Mouse (Mus musculus) G1E (cell line): Measurements from ENCODE around the gene Alg1. TPM values are rescaled to one million over a fixed set of nuclear protein-coding genes. Genes with fewer than 3 reads are reported as not detected.

ENCODE experiments used
- ATAC-seq: 2 replicates; pipeline ENCODE4 v1.8.0; 2016; ENCODE audit warnings: mild to moderate bottlenecking; ENCODE audit not compliant: insufficient number of reproducible peaks, poor library complexity, low FRiP score, severe bottlenecking; ENCODE audit errors: extremely low read depth
- DNase-seq: peaks from one replicate; pipeline ENCODE4 v3.0.0; 2012; ENCODE audit warnings: low spot score
- H3K27me3 ChIP-seq: 2 replicates; pipeline ENCODE4 v1.6.1; 2012; ENCODE audit warnings: mild to moderate bottlenecking, low read length, inconsistent platforms; ENCODE audit not compliant: insufficient read depth
- H3K36me3 ChIP-seq: replicated peaks from 2 replicates; pipeline ENCODE3; 2012; ENCODE audit warnings: mild to moderate bottlenecking, inconsistent platforms
- H3K4me1 ChIP-seq: 2 replicates; pipeline ENCODE4 v1.6.1; 2012; ENCODE audit warnings: low read depth, low read length, inconsistent platforms, mixed read lengths; ENCODE audit not compliant: insufficient read depth
- H3K4me3 ChIP-seq: 2 replicates; pipeline ENCODE4 v1.5.1; 2012; ENCODE audit warnings: low read depth, mild to moderate bottlenecking, inconsistent platforms, low read length, moderate library complexity, mixed read lengths
- H3K9me3 ChIP-seq: replicated peaks from 2 replicates; pipeline ENCODE4 v1.6.1; 2012; ENCODE audit warnings: inconsistent platforms
- CTCF ChIP-seq: IDR thresholded peaks from 2 replicates; pipeline ENCODE4 v1.5.1; 2012; ENCODE audit warnings: low read depth, low read length, inconsistent platforms, mixed read lengths
- GATA1 ChIP-seq: IDR thresholded peaks from 2 replicates; pipeline ENCODE4 v1.6.1; 2012; ENCODE audit warnings: borderline replicate concordance, low read length, inconsistent platforms, mixed read lengths
- GATA2 ChIP-seq: IDR thresholded peaks from 2 replicates; pipeline ENCODE4 v1.6.1; 2012; ENCODE audit warnings: low read depth, low read length, inconsistent platforms, borderline replicate concordance
- POLR2AphosphoS5 ChIP-seq: IDR thresholded peaks from 2 replicates; pipeline ENCODE4 v1.6.1; 2012; ENCODE audit warnings: low read depth, low read length, inconsistent platforms; ENCODE audit not compliant: insufficient replicate concordance
- TAL1 ChIP-seq: conservative IDR thresholded peaks from 2 replicates; pipeline ENCODE4 v1.6.1; 2012; ENCODE audit warnings: low read depth, low read length, inconsistent platforms, mixed read lengths
- polyA plus RNA-seq: library from polyadenylated mRNA; stranded (reverse); fragments of >175 nt; gene quantifications from 2 replicates; pipeline ENCODE4 v1.2.3, GENCODE M21; 2012
- total RNA-seq, 2 experiments: library from RNA; stranded (forward) in 1 of 2; stranded (reverse) in 1 of 2; fragments of 200-1000 nt in 1 of 2; fragments of >200 nt in 1 of 2; fragmentation: Nextera tagmentation in 1 of 2; gene quantifications; 2 replicates each; pipeline ENCODE4 v1.2.3; 2014 to 2017

The Alg1 gene
- total and polyA plus RNA-seq, 3 experiments, result 5.3 to 19.6 (median 13.4) TPM

DNA sequence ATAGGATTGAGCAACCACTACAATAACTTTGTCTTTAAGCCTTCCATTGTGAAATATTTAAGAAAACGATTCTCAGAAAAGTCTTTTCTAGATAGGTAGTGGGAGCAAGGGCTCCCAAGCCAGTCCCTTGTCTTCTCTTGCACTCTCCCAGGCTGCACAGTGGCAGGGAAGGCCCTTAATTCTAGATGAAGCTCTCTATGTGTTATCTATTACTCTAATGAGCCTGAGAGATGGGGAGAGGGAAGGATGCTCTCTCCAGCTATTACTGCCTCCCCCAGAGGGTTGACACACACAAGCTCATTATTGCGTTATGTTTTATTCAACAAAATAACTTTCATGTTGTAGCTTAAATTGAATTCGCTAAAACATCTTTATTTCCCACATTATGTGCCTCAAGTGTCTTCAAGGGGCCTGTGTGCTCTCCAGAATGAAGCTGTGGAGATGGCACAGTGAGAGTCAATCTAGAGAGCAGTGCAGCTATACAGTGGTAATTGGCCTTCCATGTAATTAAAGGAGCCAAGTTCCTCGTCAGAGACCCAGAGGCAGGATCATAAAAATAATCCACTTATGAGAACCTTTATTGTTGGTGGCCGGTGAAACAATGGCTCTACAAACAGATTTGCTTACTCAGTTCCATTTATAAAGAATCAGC is 46.3 kb downstream of the Alg1 start:
- DNase-seq (no peak), ATAC-seq (no peak)
- H3K9me3 ChIP-seq, result no peaks in the 10 kb centered on the region
- H3K27me3 ChIP-seq, result no peaks in the 10 kb centered on the region
- TF ChIP-seq POLR2AphosphoS5 (no peak), TAL1 (no peak), CTCF (no peak), GATA1 (no peak), GATA2 (no peak)
- H3K36me3 ChIP-seq, result no peaks in the 10 kb centered on the region
- H3K4me1 ChIP-seq, result no peaks in the 10 kb centered on the region
- no peak overlapping the region for H3K4me3 ChIP-seq

- Histone ChIP-seq H3K4me1 (no peaks in the 10 kb centered on the region), H3K27me3 (no peaks in the 10 kb centered on the region), H3K9me3 (no peaks in the 10 kb centered on the region), H3K36me3 (no peaks in the 10 kb centered on the region), H3K4me3 (no peak overlapping the region)
- ATAC-seq (no peak), DNase-seq (no peak)
- TF ChIP-seq CTCF (no peak), TAL1 (no peak), POLR2AphosphoS5 (no peak), GATA1 (no peak), GATA2 (no peak)
These were observed 49.3 kb downstream of the Alg1 start for GRCm38 (mm10) chr16:5282686-5283085.

DNA sequence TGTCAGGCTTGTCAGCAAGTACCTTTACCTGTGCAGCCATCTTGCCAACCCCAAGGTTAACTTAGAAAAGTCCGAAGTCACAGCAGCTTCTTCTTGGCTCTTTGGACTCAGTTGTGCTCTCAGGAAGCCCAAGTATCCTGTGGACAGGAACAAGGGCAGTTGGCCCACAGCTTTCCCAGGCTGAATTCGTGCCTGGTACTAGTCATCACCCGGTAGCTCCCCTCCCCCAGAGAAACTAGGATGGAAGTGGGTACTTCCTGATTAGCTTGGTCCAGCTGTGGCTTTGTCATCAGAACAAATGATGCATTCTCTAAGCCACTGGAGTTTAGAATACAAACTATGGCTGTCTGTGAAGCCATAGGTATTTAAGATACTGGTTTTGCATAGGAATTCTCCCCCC is 52.0 kb downstream of the Alg1 start:
- Histone ChIP-seq H3K36me3 (no peaks in the 10 kb centered on the region), H3K4me3 (no peak overlapping the region), H3K4me1 (no peaks in the 10 kb centered on the region), H3K9me3 (no peaks in the 10 kb centered on the region), H3K27me3 (no peaks in the 10 kb centered on the region)
- no peak for DNase-seq
- no peak for ATAC-seq
- TF ChIP-seq GATA2 (no peak), TAL1 (no peak), GATA1 (no peak), CTCF (no peak), POLR2AphosphoS5 (no peak)

Other genes starting within 250 kb of the Alg1 start
- not detected in 2 replicates for gene Sept12, start 235.8 kb upstream of the Alg1 start, total RNA-seq (2014; fragmentation: Nextera tagmentation)
- 0.05 TPM in 1 of 2 replicates, not detected in the other for gene Sept12, start 235.8 kb upstream of the Alg1 start, total RNA-seq (2017)
- 0.07 TPM in 1 of 2 replicates, not detected in the other for gene Sept12, start 235.8 kb upstream of the Alg1 start, polyA plus RNA-seq
- gene Smim22, start 226.3 kb upstream of the Alg1 start, total RNA-seq (2014; fragmentation: Nextera tagmentation), result not detected in 2 replicates
- gene Smim22, start 226.3 kb upstream of the Alg1 start, total RNA-seq (2017), result not detected in 2 replicates
- gene Smim22, start 226.3 kb upstream of the Alg1 start, polyA plus RNA-seq, result not detected in 2 replicates
- gene Rogdi, start 220.1 kb upstream of the Alg1 start, total RNA-seq (2014; fragmentation: Nextera tagmentation), result 41.0 and 51.0 TPM in 2 replicates
- 4.1 and 4.7 TPM in 2 replicates for gene Rogdi, start 220.1 kb upstream of the Alg1 start, total RNA-seq (2017)
- 33.3 and 70.0 TPM in 2 replicates for gene Rogdi, start 220.1 kb upstream of the Alg1 start, polyA plus RNA-seq
- gene Glyr1, start 183.8 kb upstream of the Alg1 start, total RNA-seq (2014; fragmentation: Nextera tagmentation), result 65.1 and 79.1 TPM in 2 replicates
- gene Glyr1, start 183.8 kb upstream of the Alg1 start, total RNA-seq (2017), result 103 and 118 TPM in 2 replicates
- gene Glyr1, start 183.8 kb upstream of the Alg1 start, polyA plus RNA-seq, result 16.8 and 25.9 TPM in 2 replicates
- gene Ubn1, start 183.6 kb upstream of the Alg1 start, total RNA-seq (2014; fragmentation: Nextera tagmentation), result 61.9 and 69.8 TPM in 2 replicates
- 55.9 and 56.9 TPM in 2 replicates for gene Ubn1, start 183.6 kb upstream of the Alg1 start, total RNA-seq (2017)
- 15.6 and 16.5 TPM in 2 replicates for gene Ubn1, start 183.6 kb upstream of the Alg1 start, polyA plus RNA-seq
- gene Ppl, start 101.2 kb upstream of the Alg1 start, total RNA-seq (2014; fragmentation: Nextera tagmentation), result not detected in 2 replicates
- gene Ppl, start 101.2 kb upstream of the Alg1 start, total RNA-seq (2017), result 0.06 and 0.11 TPM in 2 replicates
- not detected in 2 replicates for gene Ppl, start 101.2 kb upstream of the Alg1 start, polyA plus RNA-seq
- not detected in 2 replicates for gene Sec14l5, start 86.5 kb upstream of the Alg1 start, total RNA-seq (2014; fragmentation: Nextera tagmentation)
- gene Sec14l5, start 86.5 kb upstream of the Alg1 start, total RNA-seq (2017), result under 0.01 and 0.11 TPM in 2 replicates
- gene Sec14l5, start 86.5 kb upstream of the Alg1 start, polyA plus RNA-seq, result not detected in 2 replicates
- 9.7 and 12.3 TPM in 2 replicates for gene Nagpa, start 29.6 kb upstream of the Alg1 start, total RNA-seq (2014; fragmentation: Nextera tagmentation)
- gene Nagpa, start 29.6 kb upstream of the Alg1 start, total RNA-seq (2017), result 31.3 and 31.6 TPM in 2 replicates
- gene Nagpa, start 29.6 kb upstream of the Alg1 start, polyA plus RNA-seq, result 21.6 and 22.0 TPM in 2 replicates
- not detected in 2 replicates for gene AU021092, start 11.3 kb upstream of the Alg1 start, total RNA-seq (2014; fragmentation: Nextera tagmentation)
- not detected in 2 replicates for gene AU021092, start 11.3 kb upstream of the Alg1 start, total RNA-seq (2017)
- gene AU021092, start 11.3 kb upstream of the Alg1 start, polyA plus RNA-seq, result not detected in 2 replicates
- 21.2 and 29.9 TPM in 2 replicates for gene Eef2kmt, start 22.4 kb downstream of the Alg1 start, total RNA-seq (2014; fragmentation: Nextera tagmentation)
- 20.3 and 24.5 TPM in 2 replicates for gene Eef2kmt, start 22.4 kb downstream of the Alg1 start, total RNA-seq (2017)
- 2.7 and 3.6 TPM in 2 replicates for gene Eef2kmt, start 22.4 kb downstream of the Alg1 start, polyA plus RNA-seq